In genomic region chr13:63431030-63431856, GRCm38 (mm10) we compare ENCODE assay signal across 7 mouse cellular contexts.
A peak's percentile ranks its signal among the peaks of the same experiment; 100 is the strongest.
DNase-seq lines count a peak whose midpoint lies in the region; ATAC-seq lines count a peak whose summit lies in the region.

No protein-coding gene starts in this region.

- H3K4me3 ChIP-seq in intestine, embryonic 16.5 days (ENCODE audit: low read length): peak overlapping the region; percentile 69
- H3K4me3 ChIP-seq in midbrain, embryonic 11.5 days (ENCODE audit: low read depth, low read length): peak overlapping the region; percentile 75

- ATAC-seq in intestine, embryonic 16.5 days: peak; percentile 96
- peak; percentile 96 for ATAC-seq in midbrain, embryonic 11.5 days (ENCODE audit: low FRiP score)

- DNase-seq in adrenal gland, adult 8-10 months: peak; percentile 94
- peak; percentile 99 for DNase-seq in embryo, embryonic 9.5 days (ENCODE audit: extremely low spot score)
- peak; percentile 83 to 90 for DNase-seq in gastrocnemius, postnatal 4 days (ENCODE audit: low spot score in 2 of 2)
- DNase-seq in left cerebral cortex, postnatal 36 days (ENCODE audit: low spot score in 2 of 2): peak; percentile 89 to 91
- peak; percentile 99 for DNase-seq in midbrain, embryonic 11.5 days (ENCODE audit: low spot score, missing footprints)
- DNase-seq in skeletal muscle tissue, adult 2 months (ENCODE audit: low read depth, low spot score): peak; percentile 87

- H3K9me3 ChIP-seq in intestine, embryonic 16.5 days (ENCODE audit: control insufficient read depth, low read length): no peaks in the 10 kb centered on the region
- H3K9me3 ChIP-seq in midbrain, embryonic 11.5 days (ENCODE audit: control insufficient read depth, low read length): no peaks in the 10 kb centered on the region

- H3K9ac ChIP-seq in intestine, embryonic 16.5 days (ENCODE audit: low read depth, low read length): peak overlapping the region; percentile 89
- H3K9ac ChIP-seq in midbrain, embryonic 11.5 days (ENCODE audit: low read length): peak overlapping the region; percentile 83

- H3K27me3 ChIP-seq in intestine, embryonic 16.5 days (replicated peaks; ENCODE audit: control insufficient read depth, insufficient read depth, low read length): no peaks in the 10 kb centered on the region
- no peaks in the 10 kb centered on the region for H3K27me3 ChIP-seq in midbrain, embryonic 11.5 days (ENCODE audit: control insufficient read depth, insufficient read depth, low read length)

- intact Hi-C loops in left cerebral cortex, postnatal 36 days (cut with DNase I): loop anchor here (1.0 kb wide), 1 partner anchor 134 kb away; no protein-coding TSS in a partner anchor

- H3K4me2 ChIP-seq in intestine, embryonic 16.5 days (ENCODE audit: low read depth, low read length): peak overlapping the region; percentile 73
- H3K4me2 ChIP-seq in midbrain, embryonic 11.5 days: peak overlapping the region; percentile 55

- H3K4me1 ChIP-seq in intestine, embryonic 16.5 days (ENCODE audit: control insufficient read depth, insufficient read depth, low read length): peaks cover 7% of the 10 kb centered on the region; the same call in 1 of the 2 replicates
- H3K4me1 ChIP-seq in midbrain, embryonic 11.5 days (ENCODE audit: control insufficient read depth, insufficient read depth, low read length): peaks cover 7% of the 10 kb centered on the region

- under 1% methylated on average over 73 of the region's 82 CpGs for WGBS in intestine, embryonic 16.5 days
- under 1% methylated on average over 75 of the region's 82 CpGs for WGBS in midbrain, embryonic 11.5 days

- peak overlapping the region; percentile 99 for H3K27ac ChIP-seq in intestine, embryonic 16.5 days (ENCODE audit: low read length)
- peak overlapping the region; percentile 94 for H3K27ac ChIP-seq in midbrain, embryonic 11.5 days (ENCODE audit: low read depth, low read length)

- H3K36me3 ChIP-seq in intestine, embryonic 16.5 days (ENCODE audit: control insufficient read depth, insufficient read depth, low read length): 0 out of 2 replicates have a peak, but pooled peaks cover 2% of the 10 kb centered on the region
- no peaks in the 10 kb centered on the region for H3K36me3 ChIP-seq in midbrain, embryonic 11.5 days (ENCODE audit: control insufficient read depth, insufficient read depth, low read length)

Comparison
In these comparisons a context has a peak if more than half of its experiments do, and no peak if none do; other contexts are left out.
1. Peak in every context shown above with its lines: DNase-seq, ATAC-seq, H3K4me3 ChIP-seq and H3K27ac ChIP-seq.